Mouse (Mus musculus): ENCODE measurements around the gene Rph3al.

Rph3al gene

DNA sequence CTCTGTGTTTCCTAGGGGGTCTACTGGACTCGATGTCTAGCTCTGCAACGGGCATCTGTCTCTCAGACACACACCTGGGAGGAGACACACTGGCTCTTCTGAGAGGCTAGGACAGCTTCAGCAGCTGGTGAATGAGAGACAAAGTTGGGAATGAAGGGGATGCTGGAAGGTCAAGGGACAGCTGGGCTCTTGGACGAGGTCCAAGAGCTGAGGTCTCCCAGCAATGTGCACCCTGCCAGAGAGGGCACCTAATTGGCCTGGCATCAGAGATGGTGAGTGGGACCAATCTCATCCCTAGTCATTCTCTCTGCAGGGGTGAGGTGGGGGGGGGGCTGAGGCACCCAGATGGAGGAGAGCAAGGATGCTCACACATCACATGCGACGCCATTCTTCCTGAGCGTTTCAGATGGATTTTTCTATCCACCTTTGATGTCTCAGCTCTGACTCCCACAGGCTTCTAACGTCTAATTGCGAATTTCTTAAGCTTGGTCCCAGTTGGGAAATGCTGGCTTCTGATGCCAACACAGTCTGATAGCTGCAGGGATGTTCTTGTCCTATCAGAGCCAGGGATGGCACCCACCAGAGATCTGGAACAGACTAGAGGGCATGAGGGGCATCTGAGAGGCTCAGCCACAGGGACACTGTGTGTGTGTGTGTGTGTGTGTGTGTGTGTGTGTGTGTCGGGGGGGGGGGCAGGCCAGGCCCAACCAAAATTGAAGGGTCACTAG lies 28.4 kb downstream of the Rph3al start:
- in situ Hi-C loops (cut with MboI, MseI) = loop anchor here (10.0 kb wide), 1 partner anchor 195 kb away; no protein-coding TSS in a partner anchor

- in situ Hi-C loops (cut with MboI, MseI) = loop anchor here (10.0 kb wide), 1 partner anchor 193 kb away; no protein-coding TSS in a partner anchor
Observed at GRCm38 (mm10) chr11:75907406-75907805, 30.8 kb downstream of the Rph3al start.

- in situ Hi-C loops (cut with MboI, MseI) = loop anchor here (10.0 kb wide), 1 partner anchor 192 kb away; no protein-coding TSS in a partner anchor
Observed at GRCm38 (mm10) chr11:75906556-75906955, 31.7 kb downstream of the Rph3al start.

GRCm38 (mm10) chr11:75904982-75905381 lies 33.2 kb downstream of the Rph3al start:
- in situ Hi-C loops (cut with MboI, MseI) = loop anchor here (5.0 to 10.0 kb wide), 2 partner anchors 128 to 190 kb away; no protein-coding TSS in a partner anchor

DNA sequence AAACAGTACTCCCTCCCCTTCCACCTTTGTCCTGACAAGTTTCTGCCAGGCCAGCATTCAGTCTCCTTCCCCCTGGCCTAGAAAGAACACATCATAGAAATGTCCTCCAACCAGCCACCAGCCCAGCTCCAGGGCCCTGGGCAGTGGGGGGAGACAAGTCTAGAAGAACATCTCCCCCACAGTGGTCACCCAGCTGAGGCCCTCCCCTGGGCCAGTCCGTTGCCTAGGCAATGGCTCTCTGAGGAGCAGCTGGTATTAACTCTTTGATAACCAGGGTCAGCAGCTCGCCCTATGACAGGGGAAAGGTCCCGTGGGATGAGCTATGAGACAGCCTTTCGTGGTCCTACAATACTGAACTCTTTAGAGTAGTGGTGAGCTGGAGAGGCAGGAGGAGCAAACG lies 33.7 kb downstream of the Rph3al start:
- in situ Hi-C loops (cut with MboI, MseI) = loop anchor here (5.0 to 10.0 kb wide), 2 partner anchors 127 to 190 kb away; no protein-coding TSS in a partner anchor

DNA sequence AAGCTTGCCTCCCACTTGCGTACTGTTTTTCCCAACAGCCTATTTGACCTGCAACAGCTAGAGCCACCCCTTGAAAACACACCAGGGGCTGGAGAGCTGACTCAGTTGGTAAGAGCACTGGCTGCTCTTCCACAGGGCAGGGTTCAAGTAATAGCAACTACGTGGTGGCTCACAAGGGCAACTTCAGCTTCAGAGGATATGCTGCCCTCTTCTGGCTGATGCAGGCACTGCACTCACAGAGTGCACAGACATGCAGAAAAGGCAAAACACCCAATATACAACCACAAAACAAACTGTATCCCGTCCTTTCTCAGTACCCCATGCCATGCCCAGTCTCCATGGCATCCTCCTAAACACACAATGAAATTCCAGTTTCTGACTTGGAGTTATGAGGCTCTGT lies 34.7 kb downstream of the Rph3al start:
- in situ Hi-C loops (cut with MboI, MseI) = loop anchor here (5.0 to 10.0 kb wide), 2 partner anchors 126 to 189 kb away; no protein-coding TSS in a partner anchor

DNA sequence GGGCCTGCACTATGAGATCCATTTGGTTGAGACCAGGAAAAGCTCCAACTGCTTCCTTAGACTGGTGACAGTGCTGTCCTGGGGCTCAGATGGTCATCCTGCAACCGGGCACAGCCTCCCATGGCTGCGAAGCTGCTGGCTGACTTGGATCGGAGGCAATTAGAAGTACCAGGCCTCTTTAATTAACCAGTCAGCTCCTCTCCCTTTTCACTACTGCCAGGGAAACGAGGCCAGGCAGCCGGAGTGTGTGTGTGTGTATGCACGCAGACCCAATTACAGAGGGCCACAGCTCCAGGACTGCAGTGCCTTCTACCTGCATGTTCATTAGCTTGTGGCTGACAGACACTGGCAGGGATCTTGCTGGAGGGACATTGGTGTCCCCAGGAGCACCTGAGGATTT lies 36.9 kb downstream of the Rph3al start:
- in situ Hi-C loops (cut with MboI, MseI) = loop anchor here (5.0 to 10.0 kb wide), 2 partner anchors 124 to 187 kb away; no protein-coding TSS in a partner anchor

DNA sequence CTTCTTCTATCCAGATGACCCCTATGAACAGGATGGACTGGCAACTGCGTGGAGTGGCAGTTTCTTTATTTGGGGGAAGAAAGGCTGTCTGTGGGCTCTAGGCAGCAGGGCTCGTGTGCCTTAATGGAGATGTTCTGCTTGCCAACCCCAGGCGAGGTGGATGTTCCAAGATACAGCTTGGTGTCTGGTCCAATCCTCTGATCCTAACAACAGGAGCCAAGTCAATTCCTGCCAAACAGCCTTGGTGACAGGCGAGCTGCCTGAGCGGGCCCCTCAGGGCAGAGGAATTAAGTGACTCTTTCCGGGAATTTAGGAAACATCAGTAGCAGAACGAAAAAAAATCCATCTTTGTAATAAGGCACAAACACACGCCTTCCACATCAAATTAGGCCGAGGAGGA lies 38.6 kb downstream of the Rph3al start:
- in situ Hi-C loops (cut with MboI, MseI) = loop anchor here (5.0 to 10.0 kb wide), 2 partner anchors 122 to 185 kb away; no protein-coding TSS in a partner anchor

GRCm38 (mm10) chr11:75898532-75898931 lies 39.7 kb downstream of the Rph3al start:
- in situ Hi-C loops (cut with MboI, MseI) = no loop called here

GRCm38 (mm10) chr11:75894791-75895420 lies 43.3 kb downstream of the Rph3al start:
- in situ Hi-C loops (cut with MboI, MseI) = no loop called here

DNA sequence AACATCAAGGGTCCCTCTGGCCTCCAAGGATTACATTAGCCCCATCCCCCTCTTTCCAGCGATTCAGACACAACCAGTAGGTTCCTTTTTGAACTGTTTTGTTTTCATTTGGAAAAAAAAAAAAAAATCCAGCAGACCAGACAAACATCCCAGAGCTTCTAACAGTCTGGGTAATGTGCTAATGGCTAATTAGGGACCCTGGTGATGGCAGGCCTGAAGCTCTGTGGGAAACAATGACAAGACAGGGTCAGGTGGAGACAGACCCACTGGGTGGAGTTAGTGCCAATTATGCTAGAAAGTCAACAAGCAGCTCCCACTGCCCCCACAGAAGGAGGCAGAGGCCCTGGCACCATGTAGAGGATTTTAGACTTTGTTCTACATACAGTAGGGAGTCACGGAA lies 44.3 kb downstream of the Rph3al start:
- in situ Hi-C loops (cut with MboI, MseI) = no loop called here

DNA sequence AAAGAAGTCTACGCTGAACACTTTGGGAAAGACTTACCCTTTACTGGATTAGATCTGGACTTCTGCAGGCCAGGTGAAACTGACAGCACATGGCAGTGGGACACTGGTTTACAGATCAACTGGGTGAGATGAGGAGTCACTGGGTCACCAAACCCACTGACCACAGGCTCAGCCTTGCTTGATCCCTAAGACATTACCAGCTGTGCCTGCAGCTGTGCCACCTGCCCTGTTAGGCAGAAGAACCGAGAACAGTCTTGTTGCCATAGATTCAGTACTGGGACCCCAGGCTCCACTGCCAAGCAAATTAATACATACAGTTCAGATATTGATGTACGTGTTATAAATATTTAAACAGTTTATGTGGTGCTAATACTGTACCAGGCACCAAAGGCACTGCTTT lies 50.9 kb downstream of the Rph3al start:
- in situ Hi-C loops (cut with MboI, MseI) = no loop called here

- in situ Hi-C loops (cut with MboI, MseI) = no loop called here
Observed at GRCm38 (mm10) chr11:75881234-75881633, 57.0 kb downstream of the Rph3al start.

DNA sequence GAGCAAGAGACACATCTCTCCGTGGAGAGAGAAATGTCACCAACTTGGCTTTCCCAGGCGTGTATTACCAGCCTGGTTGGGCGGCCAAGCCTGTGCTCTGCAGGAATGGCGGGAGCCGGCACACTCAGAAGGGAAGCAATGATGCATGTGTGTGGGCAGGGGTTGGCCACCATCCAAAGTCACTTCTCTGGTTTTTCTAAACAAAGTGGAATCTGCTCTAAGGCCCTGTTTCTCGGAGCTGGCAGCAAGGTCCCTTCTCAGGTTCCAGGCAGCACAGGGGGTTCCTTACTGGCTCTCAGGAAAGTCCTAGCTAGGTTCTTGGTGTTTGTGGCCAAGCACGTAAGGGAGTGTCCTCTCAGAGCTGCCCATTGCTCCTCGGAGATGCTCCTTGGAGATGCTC lies 58.2 kb downstream of the Rph3al start:
- in situ Hi-C loops (cut with MboI, MseI) = no loop called here

DNA sequence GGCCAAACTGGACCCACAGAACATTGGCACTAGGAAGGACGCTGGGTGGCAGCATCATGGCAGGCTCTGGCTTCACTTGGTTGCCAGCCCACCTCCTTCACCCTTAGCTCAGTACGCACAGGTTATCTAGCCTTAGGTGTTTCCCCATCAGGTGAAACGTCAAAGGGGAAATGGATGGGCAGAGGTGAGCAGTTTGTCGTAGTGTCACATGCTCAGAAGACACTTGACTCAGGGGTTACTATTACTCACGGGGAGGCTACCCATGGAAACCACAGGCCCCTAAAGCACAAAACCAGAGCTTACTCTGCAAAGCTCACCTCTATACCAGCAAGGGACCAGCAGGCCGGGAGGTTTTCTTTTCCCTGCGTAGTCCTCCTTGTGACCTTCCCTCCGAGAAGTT lies 59.8 kb downstream of the Rph3al start:
- in situ Hi-C loops (cut with MboI, MseI) = no loop called here

DNA sequence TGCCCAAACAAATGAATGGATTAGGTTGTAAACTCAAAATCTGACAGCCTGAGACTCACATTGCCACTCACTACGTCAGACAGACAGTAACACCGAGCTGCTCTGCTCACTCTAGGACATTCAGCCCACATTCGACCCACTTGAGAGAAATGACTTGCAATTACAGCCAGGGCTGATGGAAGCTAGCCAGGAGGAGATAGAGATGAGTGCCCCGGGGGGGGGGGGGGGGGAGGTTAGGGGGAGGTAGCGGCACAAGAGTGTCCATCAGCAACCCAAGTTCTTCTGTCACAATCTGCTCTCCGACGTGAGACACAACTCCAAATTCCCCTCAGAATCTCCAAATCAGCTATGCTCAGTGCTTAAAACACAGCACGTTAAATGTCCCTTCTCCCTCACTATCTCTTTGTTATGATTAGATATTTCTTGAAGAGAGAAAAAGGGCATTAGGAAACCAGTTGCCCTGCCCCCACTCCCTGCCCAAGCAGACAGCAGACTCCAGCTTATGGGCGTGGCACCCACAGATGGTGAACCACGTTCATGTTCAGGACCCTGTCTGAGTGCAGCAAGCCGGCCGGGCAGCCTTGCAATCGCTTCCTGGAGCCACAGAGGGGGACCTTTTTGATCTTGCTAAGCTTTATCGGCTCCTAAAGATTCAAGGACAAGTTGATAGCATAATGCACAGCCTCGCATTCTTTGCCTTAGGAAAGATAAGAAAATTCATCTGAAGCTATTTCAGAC lies 62.0 kb downstream of the Rph3al start:
- in situ Hi-C loops (cut with MboI, MseI) = no loop called here

DNA sequence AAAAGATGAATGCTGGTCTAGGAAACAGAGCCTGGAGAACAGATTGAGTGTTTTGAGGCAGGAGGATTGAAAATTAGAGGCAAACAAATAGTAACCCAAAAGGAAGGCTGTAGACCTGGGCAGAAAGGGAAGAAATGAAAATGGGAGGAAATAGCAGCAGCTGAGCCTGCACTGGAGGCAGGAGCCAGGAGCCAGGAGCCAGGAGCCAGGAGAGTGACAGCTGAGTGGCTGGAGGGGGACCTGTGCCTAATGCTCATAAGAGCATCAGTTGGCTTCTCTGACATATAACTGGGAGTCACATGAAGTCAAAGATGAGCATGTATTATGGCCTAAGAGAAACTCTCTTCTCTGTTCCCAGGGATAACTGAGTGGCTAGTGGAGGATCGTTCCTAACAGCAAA lies 66.5 kb downstream of the Rph3al start:
- in situ Hi-C loops (cut with MboI, MseI) = no loop called here

GRCm38 (mm10) chr11:75870947-75871346 lies 67.3 kb downstream of the Rph3al start:
- in situ Hi-C loops (cut with MboI, MseI) = no loop called here

DNA sequence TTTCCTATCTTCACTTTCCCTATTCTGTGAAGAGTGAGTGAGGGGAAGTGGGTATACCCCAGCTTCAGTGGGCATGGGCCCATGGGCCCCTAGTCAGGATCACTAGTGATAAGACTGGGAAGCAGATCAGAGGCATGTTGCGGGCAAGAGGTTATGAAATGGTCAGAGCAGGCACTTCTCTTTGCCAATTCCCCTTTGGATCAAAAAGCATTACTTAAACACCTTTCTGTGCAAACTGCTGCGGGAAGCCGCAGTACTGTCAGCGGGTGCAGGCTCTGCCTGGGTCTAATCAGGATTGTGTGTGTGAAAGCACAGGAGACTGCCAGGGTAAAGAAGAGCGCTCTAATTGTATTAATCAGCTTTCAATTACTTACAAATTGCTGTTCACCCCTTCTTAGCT lies 67.8 kb downstream of the Rph3al start:
- in situ Hi-C loops (cut with MboI, MseI) = no loop called here

DNA sequence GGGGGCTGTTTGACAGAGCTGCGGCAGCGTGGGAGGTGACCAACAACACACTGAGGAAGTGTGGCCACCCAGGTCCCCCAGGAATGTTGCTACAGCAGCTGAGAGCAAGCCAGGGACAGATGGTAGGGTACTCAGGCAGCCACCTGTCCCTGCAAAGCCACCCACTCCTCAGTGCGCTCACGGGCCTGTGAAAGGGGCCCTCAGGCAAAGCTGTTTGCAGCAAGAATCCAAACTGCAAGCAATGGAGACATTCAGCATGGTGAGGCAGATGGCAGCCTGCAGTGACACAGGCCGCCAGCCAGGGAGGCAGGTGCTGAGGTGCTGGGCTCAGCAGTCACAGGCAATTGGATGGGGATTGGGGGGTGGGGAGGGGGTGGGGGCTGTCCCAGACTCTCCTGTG lies 68.3 kb downstream of the Rph3al start:
- in situ Hi-C loops (cut with MboI, MseI) = no loop called here

DNA sequence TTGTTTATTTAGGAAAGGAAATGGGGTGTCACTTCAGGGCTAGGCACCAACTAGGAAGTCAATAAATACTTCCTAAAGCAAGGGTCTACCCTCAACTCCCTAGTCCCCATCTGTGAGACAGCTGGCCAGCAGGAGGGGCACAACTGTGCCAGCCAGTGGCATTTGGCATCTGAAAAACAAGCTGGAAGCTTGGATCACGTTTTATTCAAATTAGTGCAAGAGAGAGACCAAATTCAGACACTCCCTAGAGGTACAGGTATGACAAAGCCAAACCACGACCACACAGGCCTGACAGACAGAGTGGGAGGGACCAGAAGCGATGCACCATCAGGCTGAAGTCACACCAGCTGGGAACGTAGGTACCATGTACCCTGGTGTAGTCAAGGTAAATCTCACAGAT lies 71.4 kb downstream of the Rph3al start:
- in situ Hi-C loops (cut with MboI, MseI) = no loop called here

DNA sequence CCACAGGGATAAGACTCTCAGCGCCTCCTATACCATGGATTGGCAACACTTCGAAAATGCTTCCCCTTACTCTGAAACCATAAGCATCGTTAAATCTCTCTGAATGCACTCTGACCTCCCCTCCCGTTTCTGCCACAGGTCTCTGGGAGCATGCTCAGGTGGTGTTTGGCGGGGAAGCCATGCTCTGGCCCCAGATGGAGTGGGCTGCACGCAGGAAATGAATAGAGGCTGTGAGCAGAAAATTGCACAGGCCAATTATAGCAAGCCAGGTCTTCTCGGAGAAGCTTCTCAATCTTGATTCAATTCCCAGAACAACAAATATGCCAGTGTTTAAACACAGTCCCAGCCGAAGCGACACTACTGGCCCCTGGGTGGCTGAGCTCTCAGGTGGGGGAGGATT lies 72.4 kb downstream of the Rph3al start:
- in situ Hi-C loops (cut with MboI, MseI) = no loop called here
